Mouse (Mus musculus) cerebellum, adult 11 months (tissue): Measurements from ENCODE around the gene Exoc2.
A peak's percentile ranks its signal among the peaks of the same experiment; 100 is the strongest.

Experiments used
- DNase-seq: peaks from one replicate; pipeline ENCODE4 v3.0.0; 2022

Gene Exoc2

GRCm38 (mm10) chr13:30888480-30888879, 85.4 kb downstream of the Exoc2 start:
- DNase-seq = peak; percentile 39

- DNase-seq = no peak
These were observed 93.6 kb downstream of the Exoc2 start for GRCm38 (mm10) chr13:30880310-30880709.

GRCm38 (mm10) chr13:30879871-30880270, 94.0 kb downstream of the Exoc2 start:
- no peak for DNase-seq

GRCm38 (mm10) chr13:30875825-30876224, 98.1 kb downstream of the Exoc2 start:
- DNase-seq = no peak

GRCm38 (mm10) chr13:30873472-30873871, 100.4 kb downstream of the Exoc2 start:
- DNase-seq = no peak

GRCm38 (mm10) chr13:30865486-30865885, 108.4 kb downstream of the Exoc2 start:
- no peak for DNase-seq

GRCm38 (mm10) chr13:30864042-30864441, 109.9 kb downstream of the Exoc2 start:
- DNase-seq = no peak

GRCm38 (mm10) chr13:30858421-30858820, 115.5 kb downstream of the Exoc2 start:
- no peak for DNase-seq

- no peak for DNase-seq
These were observed 123.2 kb downstream of the Exoc2 start for GRCm38 (mm10) chr13:30850736-30851135.

GRCm38 (mm10) chr13:30848001-30848400, 125.9 kb downstream of the Exoc2 start:
- DNase-seq = no peak

GRCm38 (mm10) chr13:30846506-30846905, 127.4 kb downstream of the Exoc2 start:
- DNase-seq = no peak

- DNase-seq = no peak
These were observed 130.8 kb downstream of the Exoc2 start for GRCm38 (mm10) chr13:30843049-30843448.

GRCm38 (mm10) chr13:30841843-30842242, 132.1 kb downstream of the Exoc2 start:
- DNase-seq = no peak

- DNase-seq = no peak
These were observed 132.6 kb downstream of the Exoc2 start for GRCm38 (mm10) chr13:30841306-30841705.

GRCm38 (mm10) chr13:30840700-30841099, 133.2 kb downstream of the Exoc2 start:
- DNase-seq = no peak

- no peak for DNase-seq
These were observed 137.6 kb downstream of the Exoc2 start for GRCm38 (mm10) chr13:30836342-30836741.

- DNase-seq = no peak
These were observed 139.0 kb downstream of the Exoc2 start for GRCm38 (mm10) chr13:30834859-30835258.

- DNase-seq = no peak
These were observed 139.5 kb downstream of the Exoc2 start for GRCm38 (mm10) chr13:30834349-30834748.

- DNase-seq = no peak
These were observed 140.3 kb downstream of the Exoc2 start for GRCm38 (mm10) chr13:30833476-30834149.

GRCm38 (mm10) chr13:30831369-30831768, 142.5 kb downstream of the Exoc2 start:
- DNase-seq = no peak

- no peak for DNase-seq
These were observed 147.4 kb downstream of the Exoc2 start for GRCm38 (mm10) chr13:30826511-30826910.

- no peak for DNase-seq
These were observed 149.0 kb downstream of the Exoc2 start for GRCm38 (mm10) chr13:30824903-30825302.

GRCm38 (mm10) chr13:30820555-30820954, 153.3 kb downstream of the Exoc2 start:
- DNase-seq = no peak

- DNase-seq = no peak
These were observed 154.0 kb downstream of the Exoc2 start for GRCm38 (mm10) chr13:30819891-30820290.

GRCm38 (mm10) chr13:30817436-30817835, 156.5 kb downstream of the Exoc2 start:
- no peak for DNase-seq
